Mouse (Mus musculus) mature B cell (primary cell): ENCODE results near the gene Dlgap4.

Source experiments
- in situ Hi-C: fragments of 300-500 bp; cut with MboI; formaldehyde crosslinking; loops from 2 replicates; pipeline ENCODE4 v1.14.3; 2019

The Dlgap4 gene

DNA sequence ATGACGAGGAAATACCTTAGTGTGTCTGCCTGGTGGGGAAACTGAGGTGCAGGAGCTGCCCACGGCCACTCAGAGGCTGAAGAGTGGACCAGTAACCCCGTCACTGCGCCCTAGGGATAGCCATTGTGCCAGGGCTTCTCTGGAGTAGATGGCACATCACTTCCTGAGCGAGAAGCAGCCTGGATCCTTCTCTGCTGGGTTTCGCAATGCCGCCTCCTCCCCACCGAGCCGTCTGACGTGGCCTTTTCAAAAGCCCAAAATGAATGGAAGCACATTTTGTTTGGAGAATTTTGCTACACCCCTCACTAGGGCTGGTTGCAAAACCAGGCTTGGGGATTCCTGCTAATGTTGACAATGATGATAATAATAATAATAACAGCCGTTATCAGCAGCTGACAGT, 4.0 kb downstream of the Dlgap4 start:
- in situ Hi-C loops: no loop called here

DNA sequence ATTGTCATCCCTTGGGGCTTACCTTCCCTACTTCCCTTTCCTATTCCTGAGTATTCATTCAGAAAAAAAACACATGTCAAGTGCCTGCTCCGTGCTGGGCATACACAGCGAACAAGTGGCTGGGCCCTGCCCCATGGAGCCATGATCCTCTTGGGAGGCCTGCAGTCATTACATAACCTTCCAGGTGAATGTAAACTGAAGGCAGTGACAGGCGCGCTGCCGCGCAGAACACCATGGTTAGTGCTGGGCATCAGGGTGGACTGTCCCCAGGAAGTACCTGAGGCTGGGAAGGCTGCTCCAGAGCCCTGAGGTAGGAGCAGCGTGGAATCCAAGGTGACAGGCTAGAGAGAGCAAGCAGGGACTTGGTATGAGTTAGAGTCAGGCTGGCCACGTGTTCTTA, 7.4 kb downstream of the Dlgap4 start:
- in situ Hi-C loops: no loop called here

DNA sequence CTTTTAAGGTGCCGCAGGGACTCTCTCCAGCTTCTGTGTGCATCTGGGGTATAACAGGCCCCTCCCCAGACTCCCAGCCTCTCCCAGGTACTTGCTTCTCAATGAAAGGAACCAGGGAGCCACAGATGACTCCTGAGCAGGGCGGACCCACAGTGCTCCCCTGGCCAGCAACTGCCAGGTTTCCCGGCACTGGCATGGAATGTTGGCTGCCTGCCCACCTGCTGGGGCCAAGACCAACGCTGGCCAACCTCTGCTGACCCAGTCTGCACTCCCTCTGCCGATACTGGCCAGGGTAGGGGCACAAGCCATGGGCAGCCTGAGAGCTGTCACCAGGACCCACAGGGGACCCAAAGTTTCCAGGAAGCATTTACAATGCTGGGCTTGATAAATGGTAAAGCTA, 7.9 kb downstream of the Dlgap4 start:
- in situ Hi-C loops: no loop called here

DNA sequence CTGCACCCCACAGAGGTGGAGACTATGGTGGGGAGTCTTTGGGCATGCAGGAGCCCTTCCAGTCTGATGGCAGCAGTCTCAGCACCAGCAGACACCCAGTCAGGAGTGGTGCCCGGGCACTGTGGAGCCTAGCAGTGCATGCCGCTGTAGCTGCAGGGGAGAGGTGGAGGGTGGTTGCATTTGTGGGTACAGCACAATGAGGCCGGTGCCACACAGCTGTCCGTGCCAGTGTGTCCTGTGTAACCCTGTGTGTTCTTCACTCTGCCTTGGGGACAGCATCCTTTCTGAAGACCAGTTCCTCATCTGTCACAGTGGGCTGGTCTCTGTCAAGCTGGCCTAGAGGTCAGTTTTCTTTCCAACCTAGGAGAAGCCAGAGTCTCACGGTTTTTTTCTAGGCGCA, 8.7 kb downstream of the Dlgap4 start:
- in situ Hi-C loops: no loop called here

DNA sequence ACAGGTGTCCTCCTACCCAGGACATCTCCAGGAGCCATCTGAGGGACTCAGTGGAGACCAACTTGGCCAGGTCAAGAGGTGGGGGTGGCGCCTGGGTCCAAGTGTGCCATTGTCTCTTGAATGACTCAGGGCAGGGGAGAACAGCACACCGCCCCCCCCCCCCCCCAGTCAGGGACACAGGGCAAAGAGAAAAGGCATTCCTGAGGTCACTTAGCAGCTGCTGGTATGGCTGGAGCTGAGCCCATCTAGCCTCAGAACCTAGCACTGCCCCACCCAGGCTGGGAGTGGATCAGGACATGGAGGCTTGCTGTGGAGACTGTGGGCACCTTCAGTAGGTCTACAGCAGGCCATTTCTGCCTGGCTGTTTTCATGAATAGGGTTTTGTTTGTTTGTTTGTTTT, 9.7 kb downstream of the Dlgap4 start:
- in situ Hi-C loops: no loop called here

DNA sequence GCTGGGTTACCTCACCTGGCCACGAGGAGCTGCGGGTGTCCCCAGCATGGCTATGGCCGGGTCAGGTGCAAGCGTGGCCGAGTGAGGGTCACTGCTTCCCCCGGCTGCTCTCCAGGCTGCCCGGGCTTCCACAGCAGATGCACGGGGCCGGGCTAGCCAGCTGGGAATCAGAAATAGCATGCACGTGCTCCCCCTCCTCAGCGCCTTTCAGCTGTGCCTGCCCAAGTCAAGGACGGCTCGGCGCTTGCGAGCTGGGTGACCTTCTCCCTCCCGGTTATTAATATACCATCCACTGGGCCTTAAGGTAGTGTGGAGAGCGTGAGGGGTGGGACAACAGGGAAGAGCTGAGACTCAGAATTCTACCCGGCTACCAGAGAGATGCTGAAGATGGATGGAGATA, 11.8 kb downstream of the Dlgap4 start:
- in situ Hi-C loops: no loop called here

DNA sequence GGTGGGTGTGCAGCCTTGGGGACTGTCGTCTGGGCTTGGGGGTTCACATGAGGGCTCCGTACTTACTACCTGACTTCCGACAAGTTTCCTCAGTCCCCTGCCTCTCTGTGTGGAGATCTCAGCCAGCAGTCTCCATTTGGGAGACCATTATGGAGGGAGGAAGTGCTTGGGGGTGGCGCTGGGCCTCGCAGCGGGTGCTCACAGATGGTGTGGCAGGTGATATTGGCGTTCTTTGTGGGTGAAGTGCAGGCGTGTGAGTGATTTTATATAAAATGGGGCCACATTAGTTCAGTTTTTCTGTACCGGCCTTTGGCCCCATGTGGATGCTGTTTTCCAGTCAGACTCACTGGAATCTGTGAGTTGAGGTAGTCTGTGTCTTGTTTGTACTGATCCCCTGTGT, 12.6 kb downstream of the Dlgap4 start:
- in situ Hi-C loops: no loop called here

DNA sequence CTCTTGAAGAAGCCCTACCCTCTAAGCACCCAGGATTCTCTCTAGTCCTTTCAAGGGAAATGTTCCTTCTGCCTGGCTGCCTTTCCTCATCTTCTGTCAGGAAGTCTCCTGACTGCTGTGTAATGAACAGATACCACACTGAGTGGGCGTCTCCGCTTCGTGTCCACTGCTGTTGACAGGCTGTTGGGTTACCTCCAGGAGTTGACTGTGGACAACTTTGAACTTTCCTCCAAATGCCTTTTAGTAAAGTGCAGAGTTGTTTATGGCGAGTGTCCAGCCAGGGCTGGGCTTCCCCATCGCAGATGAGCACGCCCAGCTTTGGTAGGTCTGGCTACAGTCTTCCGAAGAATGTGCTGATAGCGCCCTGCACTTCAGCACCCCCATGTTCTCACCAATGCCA, 13.0 kb downstream of the Dlgap4 start:
- in situ Hi-C loops: no loop called here

DNA sequence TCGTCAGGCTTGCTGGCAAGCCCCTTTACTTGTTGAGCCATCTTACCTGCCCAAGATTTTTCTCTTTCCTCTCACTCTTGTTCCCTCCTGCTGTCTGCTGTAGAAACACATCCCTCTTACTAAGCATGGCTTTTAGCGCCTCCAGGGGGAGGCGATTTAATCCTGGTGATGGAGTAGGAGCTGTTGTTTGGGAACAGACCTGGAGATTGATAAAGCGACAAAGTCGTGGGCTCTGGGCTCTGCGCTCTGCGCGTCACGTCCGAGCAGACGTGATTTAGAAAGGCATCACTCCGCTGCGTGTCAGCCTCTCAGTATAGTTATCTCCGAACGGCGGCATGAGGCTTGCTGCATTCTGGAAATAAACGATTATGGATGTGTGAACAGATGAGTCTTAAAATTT, 14.4 kb downstream of the Dlgap4 start:
- in situ Hi-C loops: no loop called here

DNA sequence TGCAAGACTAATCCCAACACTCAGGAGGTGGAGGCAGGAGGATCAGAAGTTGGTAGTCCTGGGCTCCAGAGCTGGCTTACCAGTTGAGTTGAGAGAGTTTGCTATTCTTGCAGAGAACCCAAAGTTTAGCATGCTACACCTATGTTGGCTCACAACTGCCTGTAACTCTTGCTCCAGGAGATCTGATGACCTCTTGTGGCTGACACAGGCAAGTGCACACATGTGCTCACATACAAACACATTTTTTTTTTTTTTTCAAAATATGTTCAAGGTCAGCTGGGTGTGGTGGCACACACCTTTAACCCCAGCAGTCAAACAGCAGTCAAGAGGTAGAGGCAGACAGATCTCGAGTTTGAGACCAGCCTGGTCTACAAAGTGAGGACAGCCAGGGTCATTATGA, 16.8 kb downstream of the Dlgap4 start:
- in situ Hi-C loops: no loop called here

DNA sequence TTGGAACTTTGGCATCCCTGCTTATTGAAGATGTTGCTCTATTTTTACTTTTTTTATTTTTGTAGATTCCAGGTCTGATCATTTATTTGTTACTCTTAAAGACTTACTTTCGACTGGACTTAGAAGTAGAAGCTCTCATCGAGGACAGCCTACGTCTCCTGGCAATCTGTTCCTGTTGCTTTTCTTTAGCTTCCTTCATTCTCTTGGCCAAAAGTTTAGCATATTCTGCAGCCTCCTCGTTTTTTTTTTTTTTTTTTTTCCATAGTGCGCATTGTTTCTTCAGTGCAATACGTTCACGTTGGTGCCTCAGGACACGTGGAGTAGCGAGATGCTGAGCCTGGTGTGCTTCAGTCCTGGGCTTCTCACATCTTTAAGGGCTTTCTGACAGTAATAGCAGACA, 19.2 kb downstream of the Dlgap4 start:
- in situ Hi-C loops: no loop called here

DNA sequence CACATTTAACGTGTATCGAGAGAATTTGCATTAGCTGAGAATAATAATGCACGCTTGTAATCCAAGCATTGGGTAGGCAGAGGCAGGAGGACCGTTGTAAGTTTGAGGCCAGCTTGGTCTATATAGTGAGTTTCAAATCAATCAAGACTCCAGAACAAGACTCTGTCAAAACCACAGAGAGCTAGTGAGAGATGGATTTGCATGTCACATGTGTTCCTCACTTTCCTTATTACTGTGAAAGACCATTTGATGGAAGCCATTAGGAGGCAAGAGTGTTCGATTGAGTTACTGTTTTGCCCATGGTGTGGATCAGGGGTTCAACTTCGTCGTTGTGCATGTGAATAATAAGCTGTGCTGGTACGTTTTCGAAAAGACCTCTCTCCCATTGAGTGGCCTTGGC, 21.6 kb downstream of the Dlgap4 start:
- in situ Hi-C loops: no loop called here

DNA sequence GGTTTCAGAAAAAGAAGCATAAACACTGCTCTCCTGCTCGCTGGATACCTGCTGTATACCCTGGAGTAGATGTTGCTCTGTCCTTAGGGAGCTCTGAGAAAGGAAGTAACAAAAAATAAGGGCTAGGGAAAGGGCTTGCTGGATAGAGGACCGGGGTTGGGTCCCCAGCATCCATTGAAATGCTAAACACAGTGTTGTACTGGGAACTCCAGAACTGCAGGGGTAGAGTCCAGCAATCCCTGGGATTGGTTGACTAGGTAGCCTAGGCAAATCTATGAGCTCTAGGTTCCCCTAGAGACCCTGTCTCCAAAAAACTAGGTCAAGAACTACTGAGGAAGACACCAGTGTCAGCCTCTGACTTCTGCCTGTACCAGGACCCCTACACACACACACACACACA, 27.6 kb downstream of the Dlgap4 start:
- in situ Hi-C loops: no loop called here

DNA sequence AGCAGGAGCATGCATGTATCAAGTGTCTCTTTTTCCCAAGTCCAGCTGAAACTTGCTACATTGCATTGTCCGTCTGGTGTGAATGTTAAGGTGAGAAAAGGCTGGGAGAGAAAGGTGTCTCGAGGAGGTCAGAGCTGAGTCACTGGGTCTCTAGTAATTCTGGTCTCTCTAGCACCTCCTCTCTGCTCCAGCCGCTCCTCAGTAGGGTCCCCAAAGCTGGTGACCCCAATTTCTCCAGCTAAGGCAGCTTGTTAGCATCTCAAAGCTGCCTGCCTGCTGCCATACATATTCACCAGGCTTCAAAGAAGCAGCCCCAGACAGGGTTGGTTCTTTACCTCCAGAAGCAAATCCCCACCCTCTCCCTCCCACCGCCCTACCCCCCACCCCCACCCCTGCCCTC, 29.4 kb downstream of the Dlgap4 start:
- in situ Hi-C loops: no loop called here

DNA sequence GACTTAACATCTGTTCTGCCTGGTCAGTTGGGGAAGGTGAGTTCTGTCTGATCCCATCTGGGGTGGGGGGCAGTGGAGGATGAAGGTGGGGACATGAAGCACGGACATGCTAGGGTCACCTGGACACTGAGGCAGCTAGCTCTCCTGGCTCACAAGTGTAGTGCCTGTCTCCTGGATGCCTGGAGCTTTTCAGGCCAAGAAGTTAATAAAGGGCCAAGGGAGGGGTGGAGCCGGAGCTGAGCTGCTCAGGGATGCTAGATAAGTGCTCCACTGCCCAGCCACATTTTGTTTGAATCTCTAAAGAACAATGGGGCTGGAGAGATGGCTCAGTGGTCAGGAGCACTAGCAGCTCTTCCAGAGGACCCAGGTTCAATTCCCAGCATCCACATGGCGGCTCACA, 29.9 kb downstream of the Dlgap4 start:
- in situ Hi-C loops: no loop called here

DNA sequence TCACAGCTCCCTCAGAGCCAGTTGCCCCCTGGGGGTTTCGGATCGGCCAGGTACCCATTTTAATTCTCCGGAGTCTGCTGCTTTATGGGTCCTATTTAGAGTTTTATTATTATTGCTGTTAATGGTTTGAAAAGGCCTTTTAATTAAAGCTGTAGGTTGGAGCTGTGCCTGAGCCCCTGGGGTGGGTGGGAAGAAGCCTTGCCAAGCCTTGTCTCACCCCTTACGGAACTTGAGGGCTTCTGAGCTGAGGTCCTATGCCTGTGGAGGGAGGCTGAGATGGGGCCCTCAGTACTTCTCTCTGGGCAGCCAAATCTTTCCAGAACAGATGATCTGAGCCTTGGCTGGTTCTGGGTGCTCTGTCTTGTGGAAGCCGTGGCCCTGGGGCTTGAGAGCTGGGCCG, 31.6 kb downstream of the Dlgap4 start:
- in situ Hi-C loops: no loop called here

DNA sequence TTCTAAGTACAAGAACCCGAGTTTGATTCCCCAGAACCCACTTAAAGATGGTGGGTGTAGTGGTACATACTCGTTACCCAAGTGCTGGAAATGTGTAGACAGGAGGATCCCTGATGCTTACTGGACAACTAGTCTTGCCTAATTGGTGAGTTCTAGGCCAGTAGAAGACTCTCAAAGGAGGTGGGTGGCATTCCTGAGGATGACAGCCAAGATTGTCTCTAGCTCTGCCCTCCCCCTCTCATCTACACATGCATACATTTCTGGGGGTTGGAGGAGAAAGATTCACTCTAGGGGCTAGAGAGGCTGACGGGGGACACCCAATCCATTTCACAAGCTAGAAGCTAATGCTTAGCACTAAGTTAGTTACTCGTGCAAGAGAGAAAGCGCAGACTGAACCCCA, 33.4 kb downstream of the Dlgap4 start:
- in situ Hi-C loops: no loop called here

DNA sequence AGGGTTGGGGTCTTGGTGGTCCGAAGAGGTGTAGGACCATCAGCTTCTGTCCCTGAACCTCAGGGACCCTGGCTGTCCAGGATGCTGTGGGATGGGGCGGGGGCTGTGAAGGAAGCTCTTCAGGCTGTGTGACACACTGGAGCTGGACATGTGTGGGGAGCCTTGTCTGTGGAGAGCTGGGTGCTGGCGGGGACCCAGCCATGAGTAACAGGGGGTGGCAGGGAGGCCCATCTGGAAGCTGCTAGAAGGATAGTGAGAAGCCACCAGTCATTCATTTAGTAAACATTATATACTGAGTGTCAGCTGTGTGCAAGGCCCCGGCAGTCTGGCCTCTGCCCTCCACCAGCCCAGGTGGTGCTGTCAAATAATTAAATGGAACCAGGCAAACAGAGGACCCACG, 34.5 kb downstream of the Dlgap4 start:
- in situ Hi-C loops: no loop called here

DNA sequence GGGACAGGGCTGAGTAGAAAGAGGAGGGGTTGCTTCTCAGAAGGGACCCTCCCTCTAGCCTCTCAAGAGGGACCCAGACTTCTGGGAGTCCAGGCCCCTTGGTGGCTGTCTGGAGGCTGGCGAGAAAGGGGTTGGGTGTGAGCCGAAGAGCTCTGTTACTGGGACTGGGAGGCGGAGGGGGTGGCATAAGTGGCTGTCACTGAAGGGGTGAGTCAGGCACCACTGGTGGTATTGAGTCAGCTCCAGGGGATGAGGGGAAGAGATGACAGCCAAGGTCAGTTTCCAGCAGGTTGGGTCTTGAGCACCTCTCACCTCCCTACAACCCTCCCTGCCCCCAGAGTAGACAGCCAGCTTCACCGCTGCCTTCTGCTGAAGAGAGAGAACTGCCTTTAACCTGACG, 35.9 kb downstream of the Dlgap4 start:
- in situ Hi-C loops: no loop called here

DNA sequence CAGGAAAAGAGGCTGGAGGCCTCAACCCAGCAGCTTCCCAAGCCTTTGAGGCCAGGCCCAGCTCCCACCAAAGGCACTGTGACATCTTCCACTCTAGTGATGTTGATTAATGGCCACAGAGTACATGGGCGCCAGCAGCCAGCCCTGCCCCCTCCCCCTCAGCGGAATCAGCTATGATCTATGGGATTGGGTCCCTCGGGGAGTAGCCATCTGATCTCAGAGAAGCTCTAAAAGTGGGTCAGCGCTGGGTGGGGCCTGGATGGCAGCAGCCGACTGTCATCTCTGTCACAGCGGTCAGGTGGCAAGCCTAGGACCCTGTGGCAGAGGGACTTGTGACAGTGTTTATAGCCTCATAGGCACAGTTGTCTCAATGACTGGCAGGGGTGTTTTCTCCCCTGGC, 37.5 kb downstream of the Dlgap4 start:
- in situ Hi-C loops: no loop called here

DNA sequence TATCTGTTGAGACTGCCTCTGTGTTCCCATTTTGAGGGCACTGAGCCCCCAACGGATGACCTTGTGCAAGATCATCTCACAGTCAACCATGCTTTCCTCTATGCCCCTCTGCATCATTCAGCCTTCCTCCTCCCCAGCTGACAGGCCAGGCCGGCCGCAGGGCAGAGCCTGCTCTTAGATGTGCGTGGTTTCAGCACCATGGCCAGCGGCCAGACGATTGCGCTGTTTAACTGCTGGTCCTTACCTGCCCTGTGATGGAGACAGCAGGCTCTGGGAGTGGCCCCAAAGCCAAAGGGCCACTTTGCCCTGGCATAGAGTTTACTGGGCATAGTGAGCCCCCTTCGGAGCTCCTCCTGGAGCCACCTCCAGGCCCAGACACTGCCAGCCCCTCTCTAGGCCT, 39.3 kb downstream of the Dlgap4 start:
- in situ Hi-C loops: no loop called here

DNA sequence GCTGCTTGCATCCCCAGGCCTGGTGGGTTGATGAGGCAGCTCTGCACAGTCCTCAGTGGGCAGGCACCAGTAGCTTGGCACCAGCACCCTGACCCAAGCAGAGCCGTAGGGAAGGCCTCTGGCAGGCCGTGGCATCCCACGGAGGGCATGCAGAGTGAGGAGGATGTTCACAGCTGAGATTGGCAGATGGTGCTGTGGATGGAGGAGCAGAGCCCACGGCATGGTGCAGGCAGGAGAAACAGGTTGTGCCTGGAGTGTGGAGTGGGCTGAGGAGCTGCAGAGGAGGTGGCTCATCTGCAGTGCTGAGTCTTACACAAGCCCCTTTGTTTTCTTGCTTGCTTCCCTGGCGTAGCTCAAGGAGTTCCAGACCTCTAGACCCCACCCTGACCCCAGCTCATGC, 40.6 kb downstream of the Dlgap4 start:
- in situ Hi-C loops: no loop called here

DNA sequence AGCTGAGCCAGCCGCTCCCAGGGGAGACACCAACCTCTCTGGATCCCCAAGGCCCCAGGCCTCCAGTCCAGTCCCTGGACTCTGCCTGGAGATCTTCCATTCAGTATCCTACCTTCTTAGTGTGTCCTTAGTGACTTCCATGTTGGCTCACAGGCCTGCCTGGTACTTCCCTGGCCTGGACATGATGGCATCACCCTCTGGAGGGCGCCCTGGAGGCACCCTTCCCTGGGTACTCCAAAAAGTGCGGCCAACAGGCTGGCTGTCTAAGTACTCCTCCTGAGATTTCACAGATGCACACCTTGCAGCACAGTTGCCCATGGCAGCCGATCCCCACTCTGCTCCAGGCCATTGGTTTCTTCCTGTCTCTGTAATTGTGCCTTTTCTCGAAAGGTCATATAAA, 42.1 kb downstream of the Dlgap4 start:
- in situ Hi-C loops: no loop called here

DNA sequence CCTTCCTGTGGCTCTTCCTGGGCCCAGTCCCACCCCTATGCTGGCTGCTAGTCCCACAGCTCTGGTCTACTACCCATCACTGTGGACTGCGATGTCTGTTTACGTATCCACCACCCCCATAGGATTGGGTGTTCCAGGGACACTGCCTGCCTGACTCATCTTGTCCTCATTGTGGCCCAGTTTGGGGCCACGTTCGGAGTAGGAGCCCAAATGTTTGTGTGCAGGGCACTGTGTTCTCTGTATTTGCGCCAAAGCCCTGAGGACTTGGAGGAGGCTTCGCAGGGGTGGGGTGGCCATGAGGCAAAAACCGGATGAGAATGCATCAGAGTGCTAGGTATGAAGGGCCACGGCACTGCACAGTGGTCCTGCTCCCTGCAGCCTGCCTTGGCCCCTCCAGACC, 44.0 kb downstream of the Dlgap4 start:
- in situ Hi-C loops: no loop called here

DNA sequence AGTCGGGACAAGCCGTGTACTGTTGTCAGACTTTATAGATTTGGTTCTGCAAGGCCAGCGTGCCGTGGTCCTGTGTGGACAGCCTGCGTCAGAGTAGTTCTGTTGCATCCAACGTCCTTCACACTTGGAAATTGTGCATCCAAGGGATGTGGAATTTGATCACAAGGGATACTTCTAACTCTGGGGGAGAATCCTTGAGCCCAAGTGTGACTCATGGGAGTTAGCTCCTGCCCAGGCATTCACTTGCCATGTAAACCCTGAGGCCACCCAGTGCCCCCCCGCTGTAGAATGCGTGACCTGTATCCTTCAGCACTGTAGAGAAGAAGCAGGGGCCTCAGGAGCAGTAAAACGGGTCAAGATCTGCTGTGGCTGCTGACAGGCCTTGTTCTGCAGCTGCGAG, 44.7 kb downstream of the Dlgap4 start:
- in situ Hi-C loops: no loop called here
